Mouse (Mus musculus): ENCODE measurements around the gene Tmem160. TPM values are rescaled to one million over a fixed set of nuclear protein-coding genes. Genes with fewer than 3 reads are reported as not detected.

Gene Tmem160
- total and polyA plus RNA-seq, 2 experiments, result 32.0 to 114 TPM

- H3K4me3 ChIP-seq (ENCODE audit: insufficient read depth, low read depth, low read length), result no peak overlapping the region
- no peak overlapping the region for H3K27ac ChIP-seq (replicated peaks; ENCODE audit: insufficient read depth, low read depth, low read length)
- H3K4me1 ChIP-seq (ENCODE audit: control insufficient read depth, insufficient read depth, low read length), result peaks cover 34% of the 10 kb centered on the region
- H3K9ac ChIP-seq (ENCODE audit: low read depth, low read length), result no peak overlapping the region
- peaks cover 3% of the 10 kb centered on the region for H3K79me2 ChIP-seq (ENCODE audit: control insufficient read depth, insufficient read depth, low read length)
- DNase-seq (ENCODE audit: extremely low read depth, low read depth, low spot score), result no peak
- WGBS, result 95% methylated on average over 3 of the region's 3 CpGs
- TF ChIP-seq CTCF (IDR thresholded peaks at IDR 0.05; ENCODE audit: low read depth, low read length) (no peak), POLR2A (IDR thresholded peaks at IDR 0.05; ENCODE audit: extremely low read depth, insufficient read depth, low read length) (no peak)
- no peaks in the 10 kb centered on the region for H3K27me3 ChIP-seq (ENCODE audit: control insufficient read depth, insufficient read depth, low read length)
- no peaks in the 10 kb centered on the region for H3K36me3 ChIP-seq (ENCODE audit: control insufficient read depth, insufficient read depth, low read length)
Observed at GRCm38 (mm10) chr7:16406978-16407377, 45.6 kb upstream of the Tmem160 start.

- Histone ChIP-seq H3K27ac (replicated peaks; ENCODE audit: insufficient read depth, low read depth, low read length) (no peak overlapping the region), H3K4me1 (ENCODE audit: control insufficient read depth, insufficient read depth, low read length) (peaks cover 16% of the 10 kb centered on the region), H3K4me3 (ENCODE audit: insufficient read depth, low read depth, low read length) (no peak overlapping the region), H3K79me2 (ENCODE audit: control insufficient read depth, insufficient read depth, low read length) (peaks cover 14% of the 10 kb centered on the region), H3K9ac (ENCODE audit: low read depth, low read length) (no peak overlapping the region), H3K27me3 (ENCODE audit: control insufficient read depth, insufficient read depth, low read length) (no peaks in the 10 kb centered on the region), H3K36me3 (ENCODE audit: control insufficient read depth, insufficient read depth, low read length) (no peaks in the 10 kb centered on the region)
- DNase-seq (ENCODE audit: extremely low read depth, low read depth, low spot score), result no peak
- WGBS, result 89% methylated on average over 5 of the region's 5 CpGs
- TF ChIP-seq POLR2A (IDR thresholded peaks at IDR 0.05; ENCODE audit: extremely low read depth, insufficient read depth, low read length) (no peak), CTCF (IDR thresholded peaks at IDR 0.05; ENCODE audit: low read depth, low read length) (no peak)
Observed at GRCm38 (mm10) chr7:16411100-16411499, 41.5 kb upstream of the Tmem160 start.

- 95% methylated on average over 8 of the region's 8 CpGs for WGBS
- Histone ChIP-seq H3K27ac (replicated peaks; ENCODE audit: insufficient read depth, low read depth, low read length) (no peak overlapping the region), H3K79me2 (ENCODE audit: control insufficient read depth, insufficient read depth, low read length) (peaks cover 11% of the 10 kb centered on the region), H3K9ac (ENCODE audit: low read depth, low read length) (no peak overlapping the region), H3K36me3 (ENCODE audit: control insufficient read depth, insufficient read depth, low read length) (no peaks in the 10 kb centered on the region), H3K4me3 (ENCODE audit: insufficient read depth, low read depth, low read length) (no peak overlapping the region), H3K27me3 (ENCODE audit: control insufficient read depth, insufficient read depth, low read length) (no peaks in the 10 kb centered on the region), H3K4me1 (ENCODE audit: control insufficient read depth, insufficient read depth, low read length) (peaks cover 23% of the 10 kb centered on the region)
- DNase-seq (ENCODE audit: extremely low read depth, low read depth, low spot score), result no peak
- no peak for TF ChIP-seq POLR2A (IDR thresholded peaks at IDR 0.05; ENCODE audit: extremely low read depth, insufficient read depth, low read length)
- TF ChIP-seq CTCF (IDR thresholded peaks at IDR 0.05; ENCODE audit: low read depth, low read length), result no peak
Observed at GRCm38 (mm10) chr7:16412220-16412896, 40.2 kb upstream of the Tmem160 start.

- H3K27ac ChIP-seq (replicated peaks; ENCODE audit: insufficient read depth, low read depth, low read length), result no peak overlapping the region
- no peak overlapping the region for H3K4me3 ChIP-seq (ENCODE audit: insufficient read depth, low read depth, low read length)
- 93% methylated on average over 2 of the region's 2 CpGs for WGBS
- H3K79me2 ChIP-seq (ENCODE audit: control insufficient read depth, insufficient read depth, low read length), result peaks cover 11% of the 10 kb centered on the region
- peaks cover 23% of the 10 kb centered on the region for H3K4me1 ChIP-seq (ENCODE audit: control insufficient read depth, insufficient read depth, low read length)
- H3K27me3 ChIP-seq (ENCODE audit: control insufficient read depth, insufficient read depth, low read length), result no peaks in the 10 kb centered on the region
- H3K36me3 ChIP-seq (ENCODE audit: control insufficient read depth, insufficient read depth, low read length), result 0 out of 2 replicates have a peak, but pooled peaks cover 1% of the 10 kb centered on the region
- TF ChIP-seq POLR2A (IDR thresholded peaks at IDR 0.05; ENCODE audit: extremely low read depth, insufficient read depth, low read length) (no peak), CTCF (IDR thresholded peaks at IDR 0.05; ENCODE audit: low read depth, low read length) (no peak)
- DNase-seq (ENCODE audit: extremely low read depth, low read depth, low spot score), result no peak
- no peak overlapping the region for H3K9ac ChIP-seq (ENCODE audit: low read depth, low read length)
Observed at GRCm38 (mm10) chr7:16412930-16413329, 39.6 kb upstream of the Tmem160 start.

- H3K4me3 ChIP-seq (ENCODE audit: insufficient read depth, low read depth, low read length), result no peak overlapping the region; the same call in 1 of the 2 replicates
- H3K36me3 ChIP-seq (ENCODE audit: control insufficient read depth, insufficient read depth, low read length), result peaks cover 6% of the 10 kb centered on the region; the same call in 1 of the 2 replicates
- 50% methylated on average over 3 of the region's 3 CpGs for WGBS
Observed at GRCm38 (mm10) chr7:16415426-16415825, 37.2 kb upstream of the Tmem160 start.

More at GRCm38 (mm10) chr7:16415426-16415825, 37.2 kb upstream of the Tmem160 start:
- H3K79me2 ChIP-seq (ENCODE audit: control insufficient read depth, insufficient read depth, low read length), result peaks cover 11% of the 10 kb centered on the region; the same call in 1 of the 2 replicates
- peak overlapping the region; percentile 84 for H3K27ac ChIP-seq (replicated peaks; ENCODE audit: insufficient read depth, low read depth, low read length)
- H3K9ac ChIP-seq (ENCODE audit: low read depth, low read length), result peak overlapping the region; percentile 36; the same call in 1 of the 2 replicates
- TF ChIP-seq POLR2A (IDR thresholded peaks at IDR 0.05; ENCODE audit: extremely low read depth, insufficient read depth, low read length) (no peak), CTCF (IDR thresholded peaks at IDR 0.05; ENCODE audit: low read depth, low read length) (no peak)
- peak; percentile 83 for DNase-seq (ENCODE audit: extremely low read depth, low read depth, low spot score)
- H3K4me1 ChIP-seq (ENCODE audit: control insufficient read depth, insufficient read depth, low read length), result peaks cover 33% of the 10 kb centered on the region
- no peaks in the 10 kb centered on the region for H3K27me3 ChIP-seq (ENCODE audit: control insufficient read depth, insufficient read depth, low read length)

Measured in liver, adult 2 months (tissue).